Mouse (Mus musculus): Measurements from ENCODE around the gene Ypel1. TPM values are rescaled to one million over a fixed set of nuclear protein-coding genes. Genes with fewer than 3 reads are reported as not detected.
A peak's percentile ranks its signal among the peaks of the same experiment; 100 is the strongest.

Gene Ypel1
- total RNA-seq (2015) (0.49 and 3.5 TPM in 2 replicates), total RNA-seq (2017) (0.54 and 2.4 TPM in 2 replicates)

DNA sequence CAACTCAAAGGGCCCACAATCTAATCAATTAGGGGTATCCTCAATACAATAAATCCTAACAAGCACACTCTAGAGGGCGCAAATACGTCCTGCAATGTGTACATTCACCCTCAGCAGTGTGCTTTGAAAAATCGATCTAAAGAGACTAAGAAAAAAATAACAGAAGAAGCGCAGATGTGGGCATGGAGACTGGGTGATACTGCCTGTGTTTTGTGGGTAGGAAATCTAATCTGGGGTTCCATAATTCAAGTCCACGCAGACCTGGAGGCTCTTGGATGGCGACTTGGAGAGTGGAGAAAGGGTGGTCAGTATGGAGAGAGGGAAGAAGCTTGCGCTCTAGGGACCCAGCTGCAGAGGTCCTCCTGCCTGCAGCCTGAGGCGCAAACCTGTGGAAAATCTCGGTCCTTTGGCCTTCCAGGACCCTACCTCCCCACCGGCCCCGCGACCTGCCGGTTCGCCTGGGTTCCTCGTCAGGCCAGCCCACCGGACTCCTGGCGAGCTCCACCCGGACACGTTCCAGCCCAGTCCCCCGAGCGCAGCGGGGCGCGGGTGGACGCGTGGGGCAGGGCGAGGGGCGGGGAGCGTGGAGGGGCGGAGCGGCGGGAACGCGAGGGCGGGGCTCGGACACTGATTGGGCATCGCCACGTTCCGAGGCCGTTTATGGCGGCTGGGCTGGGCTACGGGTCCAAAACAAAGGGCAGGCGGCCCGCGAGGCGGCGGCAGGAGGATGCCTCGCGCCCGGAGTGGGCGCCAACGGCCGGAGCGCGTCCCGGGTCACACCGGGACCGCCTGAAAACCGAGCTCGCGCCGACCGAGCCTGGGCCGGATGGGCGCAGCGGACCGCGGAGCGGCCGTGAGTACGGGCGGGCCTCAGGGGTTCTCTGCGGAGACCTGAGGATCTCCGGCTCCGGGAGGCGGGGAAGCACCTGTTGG is at the start of gene Ypel1:
Gene Ypel1 (plus strand): TSS at position 186 of the 933 bp plus-strand sequence.
- ATAC-seq (replicated peaks; ENCODE audit: poor library complexity) = peak; percentile 85

DNA sequence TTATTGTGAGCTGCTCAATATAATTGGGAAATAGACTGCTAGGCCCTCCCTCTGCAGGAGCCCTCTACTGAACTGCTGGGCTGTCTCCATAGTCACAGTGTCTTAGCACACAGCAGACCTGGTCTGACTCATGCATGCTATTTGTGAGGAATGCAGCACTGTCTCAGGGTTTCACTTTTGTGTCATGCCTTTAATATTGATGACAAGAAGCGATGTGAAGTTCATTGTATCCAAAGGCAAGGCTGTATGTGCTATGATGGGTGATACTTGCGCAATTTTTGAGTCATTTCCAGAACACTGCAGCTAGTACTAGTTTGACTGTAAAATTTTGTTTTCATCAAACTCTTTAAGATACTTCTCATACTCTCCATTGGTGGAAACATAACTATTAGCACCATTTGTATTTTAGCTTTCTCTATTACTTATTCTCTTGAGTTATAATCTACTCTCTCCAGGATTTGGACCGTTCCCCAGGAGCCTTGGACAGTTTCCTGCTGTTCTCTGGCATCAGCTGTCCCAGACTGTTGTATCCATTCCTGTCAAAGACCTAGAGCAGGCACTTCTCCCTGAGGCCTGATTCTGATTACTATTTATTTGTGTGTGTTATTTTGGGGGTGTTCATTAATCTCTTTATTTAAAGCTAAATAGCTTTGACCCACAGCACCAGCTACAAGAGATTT is 44.9 kb upstream of the Ypel1 start:
- no peak for ATAC-seq (replicated peaks; ENCODE audit: poor library complexity)

DNA sequence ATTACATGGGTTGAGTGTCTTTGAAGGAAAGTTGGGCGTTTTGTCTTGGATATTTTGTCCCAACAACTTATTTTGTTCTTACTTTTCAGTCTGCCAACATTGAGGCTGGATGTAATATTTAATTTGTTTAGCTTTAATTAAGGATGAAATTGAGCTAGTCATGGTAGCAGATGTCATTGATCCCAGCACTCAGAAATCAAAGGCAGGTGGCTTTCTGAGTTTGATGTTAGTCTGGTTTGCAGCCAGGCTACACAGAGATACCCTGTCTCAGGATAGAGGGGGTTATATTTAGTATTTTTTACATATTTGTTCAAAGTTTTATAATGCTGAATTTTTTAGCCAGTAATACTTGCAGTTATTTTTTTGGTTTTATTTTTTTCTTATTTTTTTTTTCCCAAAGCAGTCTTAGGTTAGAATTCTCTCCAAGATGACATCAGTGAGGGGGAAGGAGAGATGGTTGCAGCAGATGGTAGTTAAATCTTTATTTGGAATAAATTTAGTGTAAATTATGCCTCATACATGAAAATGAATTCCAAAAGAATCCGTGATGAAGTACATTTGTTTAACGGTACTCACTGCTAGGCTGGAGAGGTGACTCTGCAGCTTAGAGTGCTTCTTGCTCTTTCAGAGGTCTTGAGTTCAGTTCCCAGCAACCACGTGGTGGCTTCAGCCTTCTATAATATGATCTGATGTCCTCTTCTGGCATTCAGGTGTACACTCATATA is 39.4 kb upstream of the Ypel1 start:
- no peak for ATAC-seq (replicated peaks; ENCODE audit: poor library complexity)

DNA sequence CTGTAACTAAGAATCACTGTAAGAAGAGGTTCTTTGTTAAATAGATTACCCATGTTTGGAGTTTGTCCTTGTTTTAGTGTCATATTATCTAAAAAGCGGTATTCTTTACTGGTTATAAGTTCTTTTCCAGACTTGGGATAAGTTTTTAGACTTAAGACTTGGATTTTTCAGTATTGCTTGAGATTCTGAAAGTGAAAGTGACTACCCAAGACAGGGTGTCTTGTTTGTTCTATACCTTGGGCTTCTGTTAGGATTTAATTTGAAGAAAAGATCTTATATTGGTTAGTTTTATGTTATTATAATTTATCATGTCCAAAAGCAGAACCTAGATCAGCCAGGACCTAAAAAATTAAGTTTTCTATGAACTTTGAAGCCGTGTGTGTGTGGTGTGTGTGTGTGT is 35.7 kb upstream of the Ypel1 start:
- ATAC-seq (replicated peaks; ENCODE audit: poor library complexity) = no peak

DNA sequence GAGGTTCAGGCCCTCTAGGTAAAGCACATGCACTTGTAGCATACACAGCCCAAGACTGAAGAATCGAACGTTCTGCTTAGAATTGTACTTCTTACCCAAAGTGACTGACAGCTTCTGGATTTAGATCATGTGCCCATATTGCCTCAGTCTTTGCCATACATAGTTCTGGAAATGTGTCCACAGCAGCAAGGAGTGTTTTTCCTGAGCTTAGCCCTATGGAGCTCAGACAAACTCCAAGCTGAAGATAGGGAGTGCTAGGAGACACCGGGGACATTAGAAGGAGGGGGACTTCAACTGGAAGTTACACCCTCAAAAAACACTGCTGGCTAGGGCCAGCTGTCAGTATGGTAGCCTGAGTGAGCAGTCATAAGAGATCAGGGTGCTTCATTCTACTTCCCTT is 28.8 kb upstream of the Ypel1 start:
- no peak for ATAC-seq (replicated peaks; ENCODE audit: poor library complexity)

DNA sequence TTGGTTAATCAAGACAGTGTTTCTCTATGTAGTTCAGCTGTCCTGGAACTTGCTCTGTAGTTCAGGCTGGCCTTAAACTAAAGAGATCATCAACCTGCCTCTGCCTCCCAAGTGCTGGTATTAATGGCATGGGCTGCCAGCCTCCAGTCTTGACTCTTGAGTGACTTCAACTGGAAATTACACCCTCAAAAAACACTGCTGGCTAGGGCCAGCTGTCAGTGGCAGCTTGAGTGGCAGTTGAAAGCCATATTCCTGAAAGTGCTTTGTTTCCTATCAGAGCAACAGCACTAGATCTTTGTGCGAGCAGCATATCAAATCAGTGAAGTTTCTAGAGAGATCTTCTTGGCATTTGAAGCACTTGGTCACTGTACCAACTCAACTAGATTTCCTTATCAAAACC is 28.1 kb upstream of the Ypel1 start:
- no peak for ATAC-seq (replicated peaks; ENCODE audit: poor library complexity)

DNA sequence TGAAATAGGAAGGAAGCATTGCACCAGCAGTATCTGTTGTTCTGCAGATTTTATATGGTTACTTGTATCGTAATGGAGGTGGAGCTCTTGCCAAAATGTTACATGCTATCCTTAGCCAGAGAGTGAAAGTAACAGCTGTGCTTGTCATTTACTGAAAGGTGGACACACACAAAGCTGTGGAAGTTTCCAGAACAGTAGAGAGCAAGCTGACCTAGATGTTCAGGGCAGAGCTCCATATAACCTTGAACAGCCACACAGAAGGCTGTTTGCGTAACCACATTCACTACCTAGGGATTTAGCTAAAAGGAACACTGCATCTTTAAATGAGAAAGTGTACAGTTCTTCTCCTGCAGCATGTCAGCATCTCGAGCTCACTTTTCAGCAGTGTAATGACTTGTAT is 25.2 kb upstream of the Ypel1 start:
- no peak for ATAC-seq (replicated peaks; ENCODE audit: poor library complexity)

DNA sequence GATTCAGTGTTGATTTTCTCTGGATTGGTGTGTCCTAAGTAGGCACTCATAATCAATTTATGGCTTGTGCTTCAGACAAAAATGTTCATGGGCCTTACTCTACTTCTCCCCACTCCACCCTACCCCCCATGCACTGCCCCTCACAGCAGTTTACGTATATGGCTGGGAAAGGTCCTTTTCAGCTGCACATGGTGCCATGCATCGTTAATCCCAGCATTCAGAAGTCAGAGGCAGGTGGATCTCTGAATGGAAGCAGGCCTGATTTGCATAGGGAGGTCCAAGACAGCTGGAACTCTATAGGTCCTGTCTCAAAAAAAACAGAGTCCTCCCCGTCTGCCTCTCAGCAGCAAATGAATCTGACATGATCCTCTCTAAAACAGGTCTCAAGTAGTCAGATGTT is 24.2 kb upstream of the Ypel1 start:
- no peak for ATAC-seq (replicated peaks; ENCODE audit: poor library complexity)

DNA sequence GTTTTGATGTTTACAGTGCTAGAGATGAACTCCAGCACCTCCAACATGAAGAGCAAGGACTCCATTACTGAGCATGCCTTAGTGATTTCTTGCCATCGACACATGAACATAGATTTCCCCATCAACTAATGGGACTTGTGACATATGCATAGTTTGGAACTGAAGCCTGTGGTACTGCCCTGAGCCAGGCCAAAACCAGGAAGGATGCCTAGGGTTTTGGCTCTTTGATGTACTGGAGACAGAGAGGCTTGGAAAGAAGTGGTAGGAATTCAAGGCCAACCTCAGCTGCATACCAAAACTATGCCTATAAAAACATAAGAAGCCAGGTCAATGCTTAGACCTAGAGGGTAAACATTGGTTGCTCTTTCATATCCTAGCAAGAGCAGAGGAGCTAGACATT is 19.6 kb upstream of the Ypel1 start:
- no peak for ATAC-seq (replicated peaks; ENCODE audit: poor library complexity)

DNA sequence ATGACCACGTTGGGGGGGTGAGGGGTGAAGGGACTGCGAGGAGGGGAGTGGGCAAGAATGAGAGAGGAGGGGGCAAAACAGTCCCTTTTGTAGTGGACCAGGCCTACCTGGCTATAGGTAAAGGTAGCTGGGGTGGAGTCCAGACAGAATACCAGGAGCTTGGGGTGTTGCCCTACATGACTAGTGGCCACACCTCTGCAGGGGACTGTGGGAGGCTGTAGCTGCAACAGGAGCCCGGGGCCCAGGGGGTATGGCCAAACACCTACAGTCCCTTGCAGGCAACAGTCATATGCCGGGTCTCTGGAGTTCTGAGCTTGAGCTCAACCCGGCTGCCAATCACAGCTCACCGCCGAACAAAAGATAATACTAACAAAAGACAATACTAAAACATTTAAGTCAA is 17.4 kb upstream of the Ypel1 start:
- peak; percentile 15; the same call in 1 of the 2 replicates for ATAC-seq (replicated peaks; ENCODE audit: poor library complexity)

DNA sequence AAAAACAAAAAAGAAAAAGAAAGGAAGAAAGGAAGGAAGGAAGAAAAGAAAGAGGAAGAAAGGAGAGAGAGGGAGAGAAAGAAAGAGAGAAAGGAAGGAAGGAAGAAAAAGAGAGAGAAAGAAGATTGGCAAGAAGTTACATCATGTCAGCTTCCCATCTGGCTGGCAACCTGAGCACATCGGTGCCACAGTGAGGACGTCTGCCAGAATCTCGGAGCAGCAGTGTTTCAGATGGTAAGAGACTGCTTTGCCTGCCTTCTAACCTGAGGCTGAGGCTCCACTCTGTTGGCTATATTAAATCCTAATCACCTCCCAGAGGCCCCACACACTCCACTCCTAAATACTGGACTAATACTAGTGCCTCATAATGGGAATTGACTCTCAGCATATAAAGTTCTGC is 15.6 kb upstream of the Ypel1 start:
- ATAC-seq (replicated peaks; ENCODE audit: poor library complexity) = no peak

DNA sequence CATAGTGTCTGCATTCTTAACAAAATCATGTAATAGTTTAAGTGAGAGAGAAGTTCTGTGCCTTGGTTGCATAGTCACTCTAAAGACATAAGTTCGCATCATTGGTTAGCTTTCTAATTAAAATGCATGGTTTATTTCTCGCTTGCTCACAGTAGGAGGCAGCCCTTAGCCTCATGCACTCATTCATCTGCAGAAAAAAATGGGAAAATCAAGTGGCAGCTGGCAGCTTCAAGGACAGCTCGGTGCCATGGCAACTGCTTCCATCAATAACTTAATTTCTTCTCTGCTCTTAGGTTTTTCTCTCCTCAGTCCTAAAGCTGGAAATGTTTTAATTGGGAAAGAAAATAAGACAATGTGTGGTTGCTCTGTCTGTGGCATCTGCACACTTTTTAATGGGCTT is 13.9 kb upstream of the Ypel1 start:
- no peak for ATAC-seq (replicated peaks; ENCODE audit: poor library complexity)

DNA sequence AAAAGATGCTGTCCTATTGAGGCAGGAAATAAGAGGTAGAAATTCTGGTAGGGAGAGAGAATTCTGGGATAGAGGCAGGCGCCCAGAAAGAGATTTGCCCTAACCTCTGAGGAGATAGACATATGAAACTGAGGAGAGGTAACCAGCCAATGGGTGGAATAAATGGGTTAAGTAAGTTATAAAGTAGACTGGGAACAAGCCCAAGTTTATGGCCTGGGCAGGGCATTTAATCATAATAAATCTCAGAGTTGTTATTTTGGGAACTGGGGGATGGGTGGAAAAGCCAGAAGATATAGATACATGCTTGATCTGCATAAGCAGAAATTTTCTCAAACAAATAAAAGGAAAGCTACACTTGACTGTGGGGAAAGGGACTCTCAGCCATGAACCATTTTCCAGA is 7.2 kb upstream of the Ypel1 start:
- no peak for ATAC-seq (replicated peaks; ENCODE audit: poor library complexity)

DNA sequence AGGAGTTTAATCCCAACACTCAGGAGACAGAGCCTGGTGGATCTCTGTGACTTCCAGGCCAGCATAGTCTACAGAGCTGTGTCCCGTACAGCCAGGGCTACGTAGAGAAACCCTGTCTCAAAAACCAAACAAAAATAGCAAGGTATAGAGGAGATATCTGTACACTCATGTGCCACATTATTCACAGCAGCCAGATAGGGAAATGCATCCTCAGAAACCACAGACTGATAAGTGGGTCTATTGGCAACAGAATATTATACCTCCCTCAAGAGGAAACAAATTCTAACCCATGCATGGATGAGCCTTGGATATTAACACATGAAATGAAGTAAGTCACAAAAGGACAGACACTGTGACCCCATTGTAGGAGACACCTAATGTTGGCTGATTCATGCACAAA is 1.9 kb upstream of the Ypel1 start:
- ATAC-seq (replicated peaks; ENCODE audit: poor library complexity) = peak; percentile 27; the same call in 1 of the 2 replicates

DNA sequence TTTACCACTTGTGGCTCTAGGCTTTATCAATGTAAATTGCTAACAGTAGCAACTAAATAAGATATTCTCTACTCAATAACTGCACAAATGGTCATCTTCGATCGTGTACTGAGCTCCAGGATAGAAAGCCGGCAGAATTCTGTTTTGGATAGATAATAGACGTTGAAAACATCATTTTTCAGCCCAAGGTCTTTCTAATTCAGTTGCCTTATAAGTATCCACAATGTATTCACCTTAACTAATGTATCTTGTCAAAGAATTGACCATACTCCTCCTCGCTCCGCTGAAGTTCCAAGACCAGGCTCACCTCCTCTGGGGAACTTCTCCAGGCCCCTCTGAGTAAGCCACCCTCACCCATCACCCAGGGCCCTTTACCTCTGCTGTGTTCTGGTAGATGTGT is 1.2 kb downstream of the Ypel1 start:
- ATAC-seq (replicated peaks; ENCODE audit: poor library complexity) = no peak

DNA sequence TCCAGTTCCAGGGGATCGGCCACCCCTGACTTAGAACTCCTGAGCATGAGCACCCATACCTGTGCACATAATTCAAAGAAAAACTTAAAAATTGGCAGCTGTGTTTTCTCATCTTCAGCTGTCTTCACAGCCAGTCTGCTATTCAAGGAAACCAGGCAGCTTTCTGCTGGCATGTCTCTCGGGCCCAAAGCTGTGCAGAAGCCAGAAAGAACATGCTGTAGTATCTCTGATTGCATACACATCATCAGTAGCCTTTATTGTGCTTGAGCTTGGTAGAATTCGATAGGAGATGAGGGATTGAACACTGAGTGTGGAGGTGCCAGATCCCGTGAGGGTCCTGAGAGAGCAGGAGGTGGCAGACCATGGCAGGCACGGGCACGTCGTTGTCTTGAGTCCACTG is 3.5 kb downstream of the Ypel1 start:
- ATAC-seq (replicated peaks; ENCODE audit: poor library complexity) = no peak

DNA sequence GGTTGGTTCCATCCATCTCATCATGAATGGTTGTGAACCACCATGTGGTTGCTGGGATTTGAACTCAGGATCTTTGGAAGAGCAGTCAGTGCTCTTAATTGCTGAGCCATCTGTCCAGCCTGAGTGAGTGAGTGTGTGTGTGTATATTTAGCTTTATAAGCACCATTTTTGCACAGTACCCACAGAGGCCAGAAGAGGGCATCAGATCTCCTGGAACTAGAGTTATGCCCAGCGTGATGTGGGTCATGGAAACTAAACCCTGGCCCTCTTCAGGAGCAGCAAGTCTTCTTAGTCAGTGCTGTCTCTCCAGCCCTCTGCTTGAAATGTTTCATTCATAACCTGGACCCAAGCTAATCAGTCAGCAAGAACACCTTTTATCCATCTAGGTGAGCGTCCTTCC is 6.8 kb downstream of the Ypel1 start:
- ATAC-seq (replicated peaks; ENCODE audit: poor library complexity) = no peak

DNA sequence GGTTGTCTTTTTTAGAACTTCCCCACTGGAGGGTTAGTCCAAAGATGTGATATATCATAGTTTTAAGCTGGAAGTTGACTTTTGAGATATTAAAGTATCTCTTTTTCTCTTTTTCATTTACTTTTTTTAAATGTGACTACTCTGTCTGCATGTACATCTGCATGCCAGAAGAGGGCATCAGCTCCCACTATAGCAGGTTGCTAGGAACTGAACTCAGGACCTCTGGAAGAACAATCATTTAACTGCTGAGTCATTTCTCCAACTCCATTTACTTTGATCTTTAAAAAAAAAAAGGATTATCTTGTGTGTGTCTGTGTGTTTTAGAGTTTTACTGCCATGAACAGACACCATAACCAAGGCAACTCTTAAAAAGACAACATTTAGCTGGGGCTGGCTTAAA is 7.4 kb downstream of the Ypel1 start:
- no peak for ATAC-seq (replicated peaks; ENCODE audit: poor library complexity)

DNA sequence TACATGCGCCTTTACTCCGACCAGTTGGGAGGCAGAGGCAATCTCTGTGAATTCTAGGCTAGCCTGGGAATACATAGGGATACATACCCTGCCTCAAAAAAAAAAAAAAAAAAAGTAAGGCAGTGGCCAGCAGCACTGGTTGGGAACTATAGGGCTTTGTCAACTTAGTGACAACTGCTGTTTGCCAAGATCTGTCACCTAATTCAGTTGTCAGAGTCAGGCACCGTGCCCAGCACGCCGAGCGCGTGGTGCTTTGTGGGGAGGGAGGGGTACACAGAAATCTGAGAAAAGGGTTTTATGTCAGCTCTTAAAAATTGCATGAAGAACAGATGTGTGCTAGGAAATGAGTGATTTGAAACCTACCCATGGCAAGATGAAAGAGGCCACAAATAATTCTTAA is 8.6 kb downstream of the Ypel1 start:
- ATAC-seq (replicated peaks; ENCODE audit: poor library complexity) = no peak

DNA sequence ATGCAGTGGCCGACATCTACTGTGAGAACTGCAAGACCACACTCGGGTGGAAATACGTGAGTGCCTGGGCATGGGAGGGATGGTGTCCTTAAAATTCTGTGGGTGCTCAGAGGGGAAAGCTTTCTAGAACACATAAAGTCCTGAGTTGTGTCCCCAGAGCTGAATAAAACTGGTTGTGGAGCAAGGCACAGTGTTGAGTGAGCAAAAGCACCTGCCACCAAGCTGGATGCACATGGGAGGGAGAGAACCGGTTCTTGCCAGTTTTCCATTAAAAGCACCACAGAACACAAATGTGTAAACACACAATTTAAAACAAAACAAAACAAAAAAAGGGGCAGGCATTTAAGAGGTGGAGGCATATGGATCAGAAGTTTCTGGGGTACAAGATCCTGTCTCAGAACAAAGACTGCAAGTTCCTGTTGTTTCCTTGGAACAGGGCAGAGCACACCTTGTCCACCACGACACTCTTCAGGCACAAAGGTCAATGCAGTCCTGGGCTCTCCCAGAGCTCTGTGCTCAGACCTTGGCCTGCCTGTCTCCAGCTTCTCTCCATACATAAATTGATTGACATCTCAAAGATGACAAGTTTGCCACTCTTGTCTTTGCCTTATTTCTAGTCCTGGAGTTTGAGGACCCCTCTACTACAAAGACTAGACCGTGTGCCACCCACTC is 12.8 kb downstream of the Ypel1 start:
- ATAC-seq (replicated peaks; ENCODE audit: poor library complexity) = no peak

DNA sequence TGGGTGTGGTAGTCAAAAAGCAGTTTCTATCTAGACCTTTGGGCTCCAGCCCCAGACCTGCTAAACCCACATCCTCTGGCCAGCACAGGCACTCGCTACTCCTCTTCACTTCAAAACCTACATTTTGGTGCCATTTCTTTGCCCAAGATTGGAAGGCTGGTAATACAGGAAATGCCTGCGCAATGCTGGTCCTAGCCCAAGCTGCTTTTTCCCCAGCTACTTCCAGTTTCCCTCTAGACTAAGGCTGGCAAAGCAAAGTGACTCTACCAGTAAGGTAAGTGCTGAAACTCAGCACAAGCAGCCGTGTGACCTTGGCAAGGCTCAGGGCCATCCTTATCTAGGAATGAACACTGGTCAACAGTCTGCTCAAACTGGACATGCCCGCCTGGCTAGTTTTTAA is 16.1 kb downstream of the Ypel1 start:
- ATAC-seq (replicated peaks; ENCODE audit: poor library complexity) = peak; percentile 57

Measured in megakaryocyte progenitor cell, adult 5-6 weeks (primary cell).